8 mouse cellular contexts compared by ENCODE assay signal in genomic region chr19:46075616-46076607, GRCm38 (mm10). TPM values are rescaled to one million over a fixed set of nuclear protein-coding genes. Genes with fewer than 3 reads are reported as not detected.
DNase-seq lines count a peak whose midpoint lies in the region; ATAC-seq and TF ChIP-seq lines count a peak whose summit lies in the region.

TSS of gene Nolc1 (plus strand) at chr19:46075863.

- no peak for TF ChIP-seq EP300 in CH12.LX (IDR thresholded peaks at IDR 0.05; ENCODE audit: low read length)

- in situ Hi-C loops in CH12.LX (cut with MboI; ENCODE audit: low pct_ligation_motif_present, low pct_unique_long_range_greater_than_20kb, low sequenced_read_pairs), result no loop called here

- H3K4me1 ChIP-seq in CH12.LX (ENCODE audit: control insufficient read depth in 1 of 2, insufficient read depth in 2 of 2), result peaks cover 10 to 19% of the 10 kb centered on the region in 2 experiments
- H3K4me1 ChIP-seq in forebrain, embryonic 11.5 days (replicated peaks; ENCODE audit: control insufficient read depth, insufficient read depth, low read length), result peaks cover 7% of the 10 kb centered on the region; the same call in 1 of the 2 replicates
- peaks cover 11% of the 10 kb centered on the region for H3K4me1 ChIP-seq in heart, embryonic 16.5 days (ENCODE audit: control insufficient read depth, insufficient read depth, low read length)
- H3K4me1 ChIP-seq in liver, embryonic 15.5 days (replicated peaks), result peaks cover 45% of the 10 kb centered on the region
- H3K4me1 ChIP-seq in neural tube, embryonic 12.5 days, result peaks cover 17% of the 10 kb centered on the region

- under 1% methylated on average over 66 of the region's 66 CpGs for WGBS in forebrain, embryonic 11.5 days
- under 1% methylated on average over 66 of the region's 66 CpGs for WGBS in heart, embryonic 16.5 days
- under 1% methylated on average over 66 of the region's 66 CpGs for whole genome bisulfite sequencing in liver, embryonic 15.5 days (ENCODE audit: insufficient replicate concordance)
- under 1% methylated on average over 66 of the region's 66 CpGs for WGBS in neural tube, embryonic 12.5 days

- peaks cover 50 to 69% of the 10 kb centered on the region in 2 experiments for H3K36me3 ChIP-seq in CH12.LX (replicated peaks in 1 of 2; ENCODE audit: control insufficient read depth in 1 of 2, insufficient read depth in 1 of 2, low read length in 1 of 2)
- H3K36me3 ChIP-seq in forebrain, embryonic 11.5 days (ENCODE audit: control insufficient read depth, insufficient read depth, low read length), result peaks cover 11% of the 10 kb centered on the region
- H3K36me3 ChIP-seq in heart, embryonic 16.5 days (ENCODE audit: control insufficient read depth, insufficient read depth), result peaks cover 43% of the 10 kb centered on the region
- H3K36me3 ChIP-seq in liver, embryonic 15.5 days (replicated peaks), result peaks cover 60% of the 10 kb centered on the region
- H3K36me3 ChIP-seq in neural tube, embryonic 12.5 days, result peaks cover 54% of the 10 kb centered on the region

- no peaks in the 10 kb centered on the region for H3K9me3 ChIP-seq in CH12.LX (replicated peaks; ENCODE audit: low read length)
- no peaks in the 10 kb centered on the region for H3K9me3 ChIP-seq in forebrain, embryonic 11.5 days (ENCODE audit: control insufficient read depth, low read length)
- no peaks in the 10 kb centered on the region for H3K9me3 ChIP-seq in heart, embryonic 16.5 days (replicated peaks; ENCODE audit: control insufficient read depth, low read length)
- H3K9me3 ChIP-seq in liver, embryonic 15.5 days (replicated peaks), result no peaks in the 10 kb centered on the region
- H3K9me3 ChIP-seq in neural tube, embryonic 12.5 days, result no peaks in the 10 kb centered on the region

- peak within 1 kb of the TSS; percentile 92 to 98 (median 93) for H3K4me3 ChIP-seq in CH12.LX (replicated peaks in 1 of 3; ENCODE audit: low read depth in 2 of 3, low read length in 2 of 3, poor library complexity in 1 of 3)
- peak within 1 kb of the TSS; percentile 90 for H3K4me3 ChIP-seq in forebrain, embryonic 11.5 days (ENCODE audit: low read depth, low read length)
- peak within 1 kb of the TSS; percentile 84 for H3K4me3 ChIP-seq in heart, embryonic 16.5 days (ENCODE audit: low read length)
- H3K4me3 ChIP-seq in liver, embryonic 15.5 days (replicated peaks), result peak within 1 kb of the TSS; percentile 86
- peak within 1 kb of the TSS; percentile 79 for H3K4me3 ChIP-seq in neural tube, embryonic 12.5 days

- peak; percentile 97 for TF ChIP-seq POLR2A in CH12.LX (IDR thresholded peaks at IDR 0.05; ENCODE audit: low read depth, low read length)

- no peak for TF ChIP-seq RAD21 in CH12.LX (IDR thresholded peaks at IDR 0.05; ENCODE audit: low read depth, low read length)

- no peaks in the 10 kb centered on the region for H3K27me3 ChIP-seq in CH12.LX (replicated peaks)
- no peaks in the 10 kb centered on the region for H3K27me3 ChIP-seq in forebrain, embryonic 11.5 days (ENCODE audit: control insufficient read depth, insufficient read depth, low read length)
- H3K27me3 ChIP-seq in heart, embryonic 16.5 days (ENCODE audit: control insufficient read depth, insufficient read depth, low read length), result no peaks in the 10 kb centered on the region
- no peaks in the 10 kb centered on the region for H3K27me3 ChIP-seq in liver, embryonic 15.5 days
- H3K27me3 ChIP-seq in neural tube, embryonic 12.5 days (replicated peaks), result no peaks in the 10 kb centered on the region

- H3K27ac ChIP-seq in CH12.LX (ENCODE audit: insufficient read depth, low read depth), result peak within 1 kb of the TSS; percentile 22; the same call in 1 of the 2 replicates
- H3K27ac ChIP-seq in forebrain, embryonic 11.5 days (ENCODE audit: low read depth, low read length), result peak within 1 kb of the TSS; percentile 53; the same call in 1 of the 2 replicates
- H3K27ac ChIP-seq in heart, embryonic 16.5 days (ENCODE audit: low read length), result peak within 1 kb of the TSS; percentile 60
- H3K27ac ChIP-seq in liver, embryonic 15.5 days (replicated peaks), result peak within 1 kb of the TSS; percentile 77
- H3K27ac ChIP-seq in neural tube, embryonic 12.5 days, result no peak within 1 kb of the TSS

- H3K79me2 ChIP-seq in CH12.LX (replicated peaks; ENCODE audit: control insufficient read depth, extremely low read depth, insufficient read depth, poor library complexity, severe bottlenecking), result peaks cover 37% of the 10 kb centered on the region

- dilution Hi-C loops in CH12.LX (cut with MboI; ENCODE audit: extremely low pct_ligation_motif_present, extremely low pct_unique_long_range_greater_than_20kb, low sequenced_read_pairs), result no loop called here

- no peak for TF ChIP-seq CTCF in CH12.LX (conservative IDR thresholded peaks at IDR 0.05 in 1 of 2, IDR thresholded peaks at IDR 0.05 in 1 of 2; ENCODE audit: low read depth in 2 of 2, low read length in 2 of 2)

- peak; percentile 96 for ATAC-seq in forebrain, embryonic 11.5 days (replicated peaks; ENCODE audit: low FRiP score)
- ATAC-seq in heart, embryonic 16.5 days (replicated peaks; ENCODE audit: extremely low read depth, insufficient read depth, low FRiP score), result peak; percentile 96
- peak; percentile 95 for ATAC-seq in liver, embryonic 15.5 days (ENCODE audit: insufficient read depth)
- ATAC-seq in neural tube, embryonic 12.5 days (ENCODE audit: low FRiP score, low read depth), result peak; percentile 98

- peak within 1 kb of the TSS; percentile 96 for H3K4me2 ChIP-seq in CH12.LX (ENCODE audit: insufficient read depth, low read depth, poor library complexity, severe bottlenecking)
- peak within 1 kb of the TSS; percentile 94 for H3K4me2 ChIP-seq in forebrain, embryonic 11.5 days (ENCODE audit: low read depth, low read length, severe bottlenecking)
- H3K4me2 ChIP-seq in heart, embryonic 16.5 days (ENCODE audit: low read depth, low read length), result peak within 1 kb of the TSS; percentile 87
- peak within 1 kb of the TSS; percentile 92 for H3K4me2 ChIP-seq in liver, embryonic 15.5 days
- peak within 1 kb of the TSS; percentile 81 for H3K4me2 ChIP-seq in neural tube, embryonic 12.5 days (replicated peaks)

- DNase-seq in CH12.LX (ENCODE audit: extremely low read depth), result peak; percentile 98
- DNase-seq in c-Kit-positive CD71-positive TER-119-negative erythroid progenitor cells, embryonic 14.5 days (ENCODE audit: low read depth), result peak; percentile 98
- peak; percentile 99 for DNase-seq in forebrain, embryonic 11.5 days (ENCODE audit: low spot score)
- peak; percentile 99 for DNase-seq in kidney, postnatal 36 days
- DNase-seq in telencephalon, adult 2 months (ENCODE audit: low read depth, low spot score), result peak; percentile 99

- peak within 1 kb of the TSS; percentile 86 for H3K9ac ChIP-seq in CH12.LX (ENCODE audit: insufficient read depth, low read depth)
- peak within 1 kb of the TSS; percentile 80 for H3K9ac ChIP-seq in forebrain, embryonic 11.5 days (ENCODE audit: low read length)
- H3K9ac ChIP-seq in heart, embryonic 16.5 days (ENCODE audit: low read length), result peak within 1 kb of the TSS; percentile 78
- H3K9ac ChIP-seq in liver, embryonic 15.5 days, result peak within 1 kb of the TSS; percentile 74
- H3K9ac ChIP-seq in neural tube, embryonic 12.5 days, result peak within 1 kb of the TSS; percentile 63

TF ChIP-seq in CH12.LX, 34 proteins besides CTCF, POLR2A, EP300 and RAD21 (continues in another document):
- TF ChIP-seq JUND (conservative IDR thresholded peaks at IDR 0.05; ENCODE audit: low read depth, low read length), result no peak
- peak; percentile 84 for TF ChIP-seq TBP (conservative IDR thresholded peaks at IDR 0.05; ENCODE audit: low read depth, low read length)
- TF ChIP-seq NRF1 (IDR thresholded peaks at IDR 0.05; ENCODE audit: low read depth, low read length), result peak; percentile 79
- TF ChIP-seq ZKSCAN1 (IDR thresholded peaks at IDR 0.05; ENCODE audit: borderline replicate concordance, low read depth, low read length), result no peak
- no peak for TF ChIP-seq MAFK (IDR thresholded peaks at IDR 0.05; ENCODE audit: insufficient replicate concordance, low read length)
- peak; percentile 100 for TF ChIP-seq MYC (IDR thresholded peaks at IDR 0.05; ENCODE audit: low read depth, low read length)
- TF ChIP-seq USF2 (conservative IDR thresholded peaks at IDR 0.05; ENCODE audit: low read depth, low read length), result no peak
- peak; percentile 29; the same call in 1 of the 2 replicates for TF ChIP-seq GABPA (IDR thresholded peaks at IDR 0.05; ENCODE audit: insufficient replicate concordance, low read depth, low read length)
- peak; percentile 76 for TF ChIP-seq NELFE (IDR thresholded peaks at IDR 0.05; ENCODE audit: low read depth, low read length)
- peak; percentile 98 for TF ChIP-seq SIN3A (IDR thresholded peaks at IDR 0.05; ENCODE audit: low read length)
- TF ChIP-seq ELF1 (IDR thresholded peaks at IDR 0.05; ENCODE audit: low read depth, low read length), result peak; percentile 94
- peak; percentile 61 for TF ChIP-seq ZMIZ1 (IDR thresholded peaks at IDR 0.05; ENCODE audit: low read depth, low read length)
- peak; percentile 77 for TF ChIP-seq ETS1 (conservative IDR thresholded peaks at IDR 0.05; ENCODE audit: low read depth, low read length)
- TF ChIP-seq BHLHE40 (IDR thresholded peaks at IDR 0.05; ENCODE audit: low read depth, low read length), result peak; percentile 82
- peak; percentile 97 for TF ChIP-seq POLR2AphosphoS2 (IDR thresholded peaks at IDR 0.05; ENCODE audit: low read depth, low read length)
- TF ChIP-seq JUN (IDR thresholded peaks at IDR 0.05; ENCODE audit: insufficient read depth, low read depth, low read length), result peak; percentile 30; the same call in 1 of the 2 replicates
- peak; percentile 82 for TF ChIP-seq IRF4 (IDR thresholded peaks at IDR 0.05; ENCODE audit: low read depth, low read length)
- TF ChIP-seq USF1 (IDR thresholded peaks at IDR 0.05; ENCODE audit: low read depth, low read length), result peak; percentile 38
- peak; percentile 79 for TF ChIP-seq KAT2A (IDR thresholded peaks at IDR 0.05; ENCODE audit: insufficient replicate concordance, low read length)
- TF ChIP-seq TCF12 (IDR thresholded peaks at IDR 0.05; ENCODE audit: low read depth, low read length), result peak; percentile 82
- TF ChIP-seq PAX5 (IDR thresholded peaks at IDR 0.05; ENCODE audit: low read length), result no peak
- TF ChIP-seq CHD1 (IDR thresholded peaks at IDR 0.05; ENCODE audit: low read depth, low read length), result no peak
- TF ChIP-seq E2F4 (IDR thresholded peaks at IDR 0.05; ENCODE audit: insufficient replicate concordance, low read depth, low read length), result peak; percentile 100

RNA-seq across cellular contexts. Expression of gene Nolc1, which starts in this region (rescaled TPM):
- total RNA-seq in CH12.LX (2012; rRNA removed) (88.0 and 137 TPM in 2 replicates), CH12.LX (2014; rRNA removed) (96.0 and 99.2 TPM in 2 replicates)
- 333 and 358 TPM in 2 replicates for polyA plus RNA-seq in CH12.LX (2012; ENCODE audit: insufficient read length, low read depth)
- 132 and 133 TPM in 2 replicates for polyA plus RNA-seq in forebrain, embryonic 11.5 days (2014; fragmentation: Nextera tagmentation; extraction: Ambion mirVana)
- polyA plus RNA-seq in heart, embryonic 16.5 days (2015; fragmentation: Nextera tagmentation; extraction: Ambion mirVana), result 42.5 and 53.8 TPM in 2 replicates
- polyA plus RNA-seq in liver, embryonic 15.5 days (2015; fragmentation: Nextera tagmentation; extraction: Ambion mirVana), result 47.3 and 48.8 TPM in 2 replicates
- polyA plus RNA-seq in neural tube, embryonic 12.5 days (2016; fragmentation: Nextera tagmentation; extraction: Ambion mirVana), result 81.7 and 94.9 TPM in 2 replicates
